Mouse (Mus musculus) forebrain, embryonic 12.5 days (tissue): ENCODE results near the gene Kat5. TPM values are rescaled to one million over a fixed set of nuclear protein-coding genes. Genes with fewer than 3 reads are reported as not detected.

Experiments used
- ATAC-seq: fragments of 200-750 bp; cut with Nextera tagmentation; 2 replicates; pipeline ENCODE4 v1.8.0; 2017; ENCODE audit warnings: moderate TSS enrichment; ENCODE audit not compliant: low FRiP score
- H3K27ac ChIP-seq: fragments of 300-500 bp; sonication (generic); 2 replicates; pipeline ENCODE4 v1.5.1; 2016; ENCODE audit warnings: mild to moderate bottlenecking
- H3K27me3 ChIP-seq: fragments of 300-500 bp; sonication (generic); 2 replicates; pipeline ENCODE4 v1.6.1; 2016; ENCODE audit warnings: mild to moderate bottlenecking
- H3K36me3 ChIP-seq: fragments of 300-500 bp; sonication (generic); replicated peaks from 2 replicates; pipeline ENCODE4 v1.6.1; 2016; ENCODE audit warnings: mild to moderate bottlenecking
- H3K4me1 ChIP-seq: fragments of 300-500 bp; sonication (generic); 2 replicates; pipeline ENCODE4 v1.6.1; 2016
- H3K4me2 ChIP-seq: fragments of 300-500 bp; sonication (generic); 2 replicates; pipeline ENCODE4 v1.6.1; 2016; ENCODE audit warnings: mild to moderate bottlenecking, moderate library complexity
- H3K4me3 ChIP-seq: fragments of 300-500 bp; sonication (generic); replicated peaks from 2 replicates; pipeline ENCODE4 v1.5.1; 2016; ENCODE audit warnings: mild to moderate bottlenecking
- H3K9ac ChIP-seq: fragments of 300-500 bp; sonication (generic); 2 replicates; pipeline ENCODE4 v1.6.1; 2016; ENCODE audit warnings: mild to moderate bottlenecking
- H3K9me3 ChIP-seq: fragments of 300-500 bp; sonication (generic); 2 replicates; pipeline ENCODE4 v1.6.1; 2016
- WGBS: fragments of 180-500 bp; shearing (Covaris S2); methylation state at CpG from one replicate; pipeline ENCODE4 v1.1.7; 2016; 5-methylcytosine and 5-hydroxymethylcytosine counted together
- polyA plus RNA-seq: library from polyadenylated mRNA; unstranded; fragments of >200 nt; fragmentation: Nextera tagmentation; extraction: Ambion mirVana; gene quantifications from 2 replicates; pipeline ENCODE4 v1.2.1, GENCODE M21; 2016

Kat5 gene
- polyA plus RNA-seq: 65.7 and 77.2 TPM in 2 replicates

DNA sequence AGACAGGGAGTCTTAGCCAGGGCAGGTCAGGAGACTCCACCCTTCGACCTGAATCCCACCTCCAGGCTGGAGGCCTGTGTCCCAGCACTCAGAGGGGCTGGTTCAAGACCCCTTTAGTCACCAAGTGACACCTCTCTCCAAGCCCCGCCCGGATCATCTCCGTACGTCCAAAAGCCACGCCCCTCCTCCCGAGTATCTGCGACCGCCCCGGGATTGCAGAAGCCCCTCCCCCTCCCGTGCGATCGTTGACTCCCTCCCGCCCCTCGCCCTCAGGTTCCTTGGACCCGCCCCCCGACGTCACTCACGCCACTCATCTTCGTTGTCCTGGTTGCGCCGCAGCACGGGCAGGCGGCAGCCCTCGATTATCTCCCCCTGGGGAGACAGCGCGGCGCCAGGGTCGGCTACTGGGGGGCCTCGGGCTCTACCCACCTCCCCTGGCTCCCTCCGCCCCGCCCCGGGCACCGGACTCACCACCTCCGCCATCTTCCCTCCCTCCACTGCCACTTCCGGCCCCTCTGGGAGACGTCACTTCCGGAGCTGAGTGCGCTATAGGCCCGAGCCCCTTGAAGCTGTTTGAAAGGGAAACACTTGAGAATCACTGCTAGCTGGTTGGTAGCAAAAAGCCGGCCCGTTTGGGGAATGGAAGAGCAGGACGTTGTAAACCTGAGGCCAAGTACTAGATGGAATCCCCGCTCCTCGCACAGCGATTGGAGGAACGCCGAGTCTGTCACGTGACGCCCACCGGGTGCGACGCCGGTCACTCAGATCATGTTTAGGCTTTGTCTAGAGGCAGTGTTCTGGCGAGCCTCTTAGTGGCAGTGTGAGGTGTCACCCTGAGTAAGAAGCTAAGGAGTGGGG is at the start of gene Kat5:
Kat5 (minus strand) TSS at position 691 of the 858 bp plus-strand sequence.
- Histone ChIP-seq H3K27me3 (peaks cover 8% of the 10 kb centered on the region; the same call in 1 of the 2 replicates), H3K27ac (peak within 1 kb of the TSS; percentile 97), H3K4me2 (peak within 1 kb of the TSS; percentile 70), H3K4me3 (peak within 1 kb of the TSS; percentile 66), H3K9ac (peak within 1 kb of the TSS; percentile 73), H3K9me3 (no peaks in the 10 kb centered on the region), H3K4me1 (peaks cover 22% of the 10 kb centered on the region), H3K36me3 (peaks cover 41% of the 10 kb centered on the region)
- ATAC-seq: peak; percentile 94
- WGBS: under 1% methylated on average over 55 of the region's 55 CpGs

GRCm38 (mm10) chr19:5654720-5655298 is 44.8 kb upstream of the Kat5 start:
- H3K27me3 ChIP-seq: peaks cover 58% of the 10 kb centered on the region
- H3K4me3 ChIP-seq: peak overlapping the region; percentile 41
- ATAC-seq: no peak
- no peak overlapping the region for H3K27ac ChIP-seq
- H3K9me3 ChIP-seq: no peaks in the 10 kb centered on the region
- 4% methylated on average over 43 of the region's 43 CpGs for WGBS
- H3K36me3 ChIP-seq: 0 out of 2 replicates have a peak, but pooled peaks cover 11% of the 10 kb centered on the region
- peaks cover 15% of the 10 kb centered on the region for H3K4me1 ChIP-seq
- H3K4me2 ChIP-seq: peak overlapping the region; percentile 67
- peak overlapping the region; percentile 30 for H3K9ac ChIP-seq

DNA sequence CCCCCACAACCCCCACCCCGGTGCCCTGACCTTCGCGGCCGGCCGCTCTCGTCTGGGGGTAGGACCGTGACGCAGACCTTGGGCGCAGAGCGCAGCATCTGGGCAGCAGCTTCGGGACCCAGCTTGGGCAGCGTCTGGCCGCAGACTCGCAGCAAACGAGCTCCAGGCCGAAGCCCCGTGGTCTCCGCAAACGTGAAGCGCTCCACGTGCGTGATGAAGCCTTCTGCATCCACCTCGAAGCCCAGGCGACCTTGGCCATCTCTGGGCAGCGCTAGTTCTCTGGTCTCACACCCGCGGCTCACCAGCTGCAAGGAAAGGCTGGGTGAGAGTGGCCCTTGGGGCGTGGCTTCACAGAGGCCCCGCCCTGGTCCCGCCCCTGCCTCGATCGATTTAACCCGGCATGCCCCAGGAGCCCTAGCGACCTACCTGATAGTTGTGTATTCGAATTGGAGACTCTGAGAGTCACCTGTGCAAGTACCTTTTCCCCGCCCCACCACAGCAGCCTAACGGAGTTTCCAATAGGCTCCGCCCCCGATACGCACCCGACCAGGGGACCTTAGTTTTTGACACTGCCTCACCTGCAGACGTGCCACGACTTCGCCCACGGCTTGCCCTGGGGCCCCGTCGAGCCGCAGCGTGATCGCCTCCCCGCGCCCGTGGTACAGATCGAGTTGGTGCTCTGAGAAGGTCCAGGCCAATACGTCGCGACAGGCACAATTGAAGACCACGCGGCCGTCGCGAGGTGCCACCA is 44.1 kb upstream of the Kat5 start:
- ATAC-seq: peak; percentile 76
- Histone ChIP-seq H3K27me3 (peaks cover 58% of the 10 kb centered on the region), H3K9ac (peak overlapping the region; percentile 47), H3K27ac (no peak overlapping the region), H3K4me1 (peaks cover 18% of the 10 kb centered on the region), H3K4me2 (peak overlapping the region; percentile 67), H3K4me3 (peak overlapping the region; percentile 41), H3K36me3 (0 out of 2 replicates have a peak, but pooled peaks cover 11% of the 10 kb centered on the region), H3K9me3 (no peaks in the 10 kb centered on the region)
- WGBS: under 1% methylated on average over 62 of the region's 62 CpGs

DNA sequence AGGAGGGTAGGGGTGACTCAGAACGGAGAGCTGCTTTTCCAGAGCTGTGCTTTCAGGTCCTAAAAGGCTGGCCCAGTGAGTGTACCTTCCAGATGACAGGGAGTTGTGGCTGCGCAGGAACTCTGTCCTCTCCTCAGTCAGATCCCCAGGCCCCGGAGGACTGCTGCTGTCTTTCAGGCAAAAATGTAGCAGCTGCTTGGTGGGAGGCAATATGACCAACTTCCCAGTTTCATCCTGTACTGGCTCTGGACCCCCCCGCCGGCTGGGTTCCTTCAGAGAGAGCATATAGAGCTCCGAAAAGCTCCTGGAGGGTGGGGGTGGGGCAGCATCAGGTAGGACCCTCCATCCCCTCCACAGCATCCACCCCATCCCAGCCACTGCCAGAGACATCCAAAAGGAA is 42.5 kb upstream of the Kat5 start:
- Histone ChIP-seq H3K27me3 (peaks cover 58% of the 10 kb centered on the region), H3K4me3 (no peak overlapping the region), H3K36me3 (peaks cover 18% of the 10 kb centered on the region), H3K4me1 (peaks cover 29% of the 10 kb centered on the region), H3K9ac (no peak overlapping the region), H3K9me3 (no peaks in the 10 kb centered on the region), H3K4me2 (no peak overlapping the region), H3K27ac (no peak overlapping the region)
- WGBS: 71% methylated on average over 6 of the region's 6 CpGs
- ATAC-seq: no peak

GRCm38 (mm10) chr19:5651502-5652274 is 41.7 kb upstream of the Kat5 start:
- no peak overlapping the region for H3K27ac ChIP-seq

DNA sequence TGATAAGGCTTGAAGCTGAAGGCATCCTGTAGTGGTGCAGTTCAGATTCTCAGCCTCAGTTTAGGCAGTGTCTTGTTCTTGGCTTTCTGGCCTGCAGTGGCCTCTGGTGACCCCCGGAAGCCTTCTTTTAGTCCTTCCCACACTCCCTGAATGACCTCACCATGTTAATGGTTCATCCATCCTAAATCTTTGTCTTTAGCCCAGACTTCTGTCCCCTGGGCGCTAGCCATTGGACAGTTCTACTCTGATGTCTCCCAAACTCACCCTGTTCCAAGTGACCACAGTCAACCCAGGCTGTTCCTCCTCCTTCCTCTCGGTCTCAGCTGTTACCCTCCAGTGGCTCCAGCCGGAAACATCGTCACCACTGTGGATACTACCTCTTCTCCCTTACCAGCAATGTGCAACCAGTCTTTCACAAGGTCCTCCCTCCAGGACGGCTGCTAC is 39.3 kb upstream of the Kat5 start:
- Histone ChIP-seq H3K27ac (peak overlapping the region; percentile 80), H3K36me3 (peaks cover 50% of the 10 kb centered on the region), H3K9me3 (no peaks in the 10 kb centered on the region), H3K4me1 (peaks cover 21% of the 10 kb centered on the region), H3K27me3 (peaks cover 32% of the 10 kb centered on the region), H3K4me3 (peak overlapping the region; percentile 25), H3K9ac (peak overlapping the region; percentile 57), H3K4me2 (peak overlapping the region; percentile 54)
- no peak; the same call in 1 of the 2 replicates for ATAC-seq
- WGBS: 79% methylated on average over 6 of the region's 6 CpGs

More at GRCm38 (mm10) chr19:5651502-5652274, 41.7 kb upstream of the Kat5 start:
- no peak for ATAC-seq
- Histone ChIP-seq H3K4me2 (no peak overlapping the region), H3K27me3 (peaks cover 56% of the 10 kb centered on the region), H3K36me3 (peaks cover 27% of the 10 kb centered on the region), H3K4me3 (no peak overlapping the region), H3K9me3 (no peaks in the 10 kb centered on the region), H3K4me1 (peaks cover 29% of the 10 kb centered on the region), H3K9ac (no peak overlapping the region)
- WGBS: 60% methylated on average over 13 of the region's 13 CpGs

GRCm38 (mm10) chr19:5648401-5649297 is 38.6 kb upstream of the Kat5 start:
- peaks cover 57% of the 10 kb centered on the region for H3K36me3 ChIP-seq
- 15% methylated on average over 26 of the region's 26 CpGs for WGBS
- peak overlapping the region; percentile 57 for H3K9ac ChIP-seq
- peak overlapping the region; percentile 25 for H3K4me3 ChIP-seq
- H3K27ac ChIP-seq: peak overlapping the region; percentile 80
- H3K27me3 ChIP-seq: peaks cover 25% of the 10 kb centered on the region
- peaks cover 14% of the 10 kb centered on the region for H3K4me1 ChIP-seq
- peak; percentile 90 for ATAC-seq
- H3K9me3 ChIP-seq: no peaks in the 10 kb centered on the region
- peak overlapping the region; percentile 54 for H3K4me2 ChIP-seq

- Histone ChIP-seq H3K9me3 (no peaks in the 10 kb centered on the region), H3K4me1 (peaks cover 14% of the 10 kb centered on the region), H3K36me3 (peaks cover 64% of the 10 kb centered on the region), H3K27me3 (peaks cover 19% of the 10 kb centered on the region), H3K4me3 (no peak overlapping the region), H3K9ac (no peak overlapping the region), H3K4me2 (no peak overlapping the region), H3K27ac (peak overlapping the region; percentile 80; the same call in 1 of the 2 replicates)
- ATAC-seq: no peak
- WGBS: 90% methylated on average over 6 of the region's 6 CpGs
These were observed 37.8 kb upstream of the Kat5 start for GRCm38 (mm10) chr19:5647791-5648190.

DNA sequence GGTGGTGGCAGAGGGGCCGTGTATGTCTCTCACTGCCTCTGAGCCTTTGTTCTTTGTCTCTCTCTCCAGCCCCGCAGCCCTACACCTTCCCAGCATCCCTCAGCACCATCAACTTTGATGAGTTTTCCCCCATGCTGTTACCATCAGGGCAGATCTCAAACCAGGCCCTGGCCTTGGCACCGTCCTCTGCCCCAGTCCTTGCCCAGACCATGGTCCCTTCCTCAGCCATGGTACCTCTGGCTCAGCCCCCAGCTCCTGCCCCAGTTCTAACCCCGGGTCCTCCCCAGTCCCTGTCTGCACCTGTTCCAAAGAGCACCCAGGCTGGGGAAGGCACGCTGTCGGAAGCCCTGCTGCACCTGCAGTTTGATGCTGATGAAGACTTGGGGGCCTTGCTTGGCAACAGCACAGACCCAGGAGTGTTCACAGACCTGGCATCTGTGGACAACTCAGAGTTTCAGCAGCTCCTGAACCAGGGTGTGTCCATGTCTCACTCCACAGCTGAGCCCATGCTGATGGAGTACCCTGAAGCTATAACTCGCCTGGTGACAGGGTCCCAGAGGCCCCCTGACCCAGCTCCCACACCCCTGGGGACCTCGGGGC is 36.8 kb upstream of the Kat5 start:
- H3K4me2 ChIP-seq: no peak overlapping the region
- ATAC-seq: no peak
- H3K4me1 ChIP-seq: peaks cover 14% of the 10 kb centered on the region
- no peak overlapping the region for H3K4me3 ChIP-seq
- no peaks in the 10 kb centered on the region for H3K9me3 ChIP-seq
- 92% methylated on average over 8 of the region's 8 CpGs for WGBS
- peaks cover 9% of the 10 kb centered on the region; the same call in 1 of the 2 replicates for H3K27me3 ChIP-seq
- H3K27ac ChIP-seq: no peak overlapping the region
- no peak overlapping the region for H3K9ac ChIP-seq
- peaks cover 70% of the 10 kb centered on the region for H3K36me3 ChIP-seq

GRCm38 (mm10) chr19:5645280-5645679 is 35.2 kb upstream of the Kat5 start:
- H3K9me3 ChIP-seq: no peaks in the 10 kb centered on the region

More at GRCm38 (mm10) chr19:5645280-5645679, 35.2 kb upstream of the Kat5 start:
- no peak overlapping the region for H3K4me2 ChIP-seq
- H3K4me3 ChIP-seq: no peak overlapping the region
- no peaks in the 10 kb centered on the region for H3K27me3 ChIP-seq
- 96% methylated on average over 9 of the region's 9 CpGs for WGBS
- no peak overlapping the region for H3K9ac ChIP-seq
- peaks cover 78% of the 10 kb centered on the region for H3K36me3 ChIP-seq
- peaks cover 14% of the 10 kb centered on the region for H3K4me1 ChIP-seq
- ATAC-seq: no peak
- H3K27ac ChIP-seq: no peak overlapping the region
